Mouse (Mus musculus) kidney, embryonic 16.5 days (tissue): ENCODE results near the gene Pck1. TPM values are rescaled to one million over a fixed set of nuclear protein-coding genes. Genes with fewer than 3 reads are reported as not detected.

Experiments used
- polyA plus RNA-seq: library from polyadenylated mRNA; unstranded; fragments of >200 nt; fragmentation: Nextera tagmentation; extraction: Ambion mirVana; gene quantifications from 2 replicates; pipeline ENCODE4 v1.2.1, GENCODE M21; 2015

The Pck1 gene
- polyA plus RNA-seq, 1 experiment from 2014 or later = 38.4 TPM

Other genes starting within 250 kb of the Pck1 start
- 39.8 and 49.7 TPM in 2 replicates for gene Bmp7, start 212.7 kb upstream of the Pck1 start, polyA plus RNA-seq
- 0.05 and 0.23 TPM in 2 replicates for gene Spo11, start 175.3 kb upstream of the Pck1 start, polyA plus RNA-seq
- 143 and 146 TPM in 2 replicates for gene Rae1, start 152.9 kb upstream of the Pck1 start, polyA plus RNA-seq
- gene Rbm38, start 132.6 kb upstream of the Pck1 start, polyA plus RNA-seq = 35.4 and 37.0 TPM in 2 replicates
- 0.07 and 0.10 TPM in 2 replicates for gene Ctcfl, start 33.5 kb upstream of the Pck1 start, polyA plus RNA-seq
- 0.67 TPM in 1 of 2 replicates, not detected in the other for gene Zbp1, start 65.9 kb downstream of the Pck1 start, polyA plus RNA-seq
- 4.3 and 4.8 TPM in 2 replicates for gene Pmepa1, start 123.5 kb downstream of the Pck1 start, polyA plus RNA-seq